In genomic region chr12:71017827-71018226, GRCm38 (mm10) we compare ENCODE assay signal across 11 mouse cellular contexts. TPM values are rescaled to one million over a fixed set of nuclear protein-coding genes. Genes with fewer than 3 reads are reported as not detected.
A peak's percentile ranks its signal among the peaks of the same experiment; 100 is the strongest.
DNase-seq lines count a peak whose midpoint lies in the region; ATAC-seq and TF ChIP-seq lines count a peak whose summit lies in the region.
"Had no signal": no experiment of that assay in that cellular context is flagged by ENCODE, and none has a peak within 500 bp of the region (broad histone marks: within the 10 kb centered on the region; RNA-seq: fewer than 3 reads in every experiment).

No protein-coding gene starts in this region.

- peak overlapping the region; percentile 98; the same call in 1 of the 2 replicates for H3K27ac ChIP-seq in gastrocnemius, adult 2 months
- H3K27ac ChIP-seq in lung, embryonic 15.5 days, result no peak overlapping the region
- no peak overlapping the region for H3K27ac ChIP-seq in hindbrain, embryonic 15.5 days (replicated peaks)
- H3K27ac ChIP-seq: layer of hippocampus, adult 2 months had no signal

- H3K4me3 ChIP-seq in gastrocnemius, adult 2 months, result peak overlapping the region; percentile 77
- H3K4me3 ChIP-seq in lung, embryonic 15.5 days, result peak overlapping the region; percentile 100
- 0 out of 2 replicates have a peak overlapping the region, but pooled peaks have one; percentile 79 for H3K4me3 ChIP-seq in hindbrain, embryonic 15.5 days
- peak overlapping the region; percentile 59 for H3K4me3 ChIP-seq in myocyte

- 0 out of 2 replicates have a peak overlapping the region, but pooled peaks have one; percentile 90 for H3K9ac ChIP-seq in lung, embryonic 15.5 days
- H3K9ac ChIP-seq in hindbrain, embryonic 15.5 days, result 0 out of 2 replicates have a peak overlapping the region, but pooled peaks have one; percentile 4

- no peaks in the 10 kb centered on the region for H3K9me3 ChIP-seq in lung, embryonic 15.5 days
- no peaks in the 10 kb centered on the region for H3K9me3 ChIP-seq in hindbrain, embryonic 15.5 days

- peaks cover 16% of the 10 kb centered on the region for H3K4me1 ChIP-seq in lung, embryonic 15.5 days
- H3K4me1 ChIP-seq in hindbrain, embryonic 15.5 days (replicated peaks), result peaks cover 25% of the 10 kb centered on the region

- no peak for ATAC-seq in lung, embryonic 15.5 days (ENCODE audit: borderline replicate concordance, extremely low read depth, low FRiP score, low TSS enrichment)
- ATAC-seq in hindbrain, embryonic 15.5 days (ENCODE audit: low FRiP score, low read depth), result no peak

- intact Hi-C loops in gastrocnemius, adult 2 months (cut with DNase I), result loop anchor here (5.0 kb wide), 2 partner anchors 34 to 119 kb away; partner anchors contain the start of genes 2700049A03Rik and Timm9

- 75% methylated on average over 10 of the region's 10 CpGs for WGBS in lung, embryonic 15.5 days
- 82% methylated on average over 10 of the region's 10 CpGs for WGBS in hindbrain, embryonic 15.5 days

- no peaks in the 10 kb centered on the region for H3K27me3 ChIP-seq in lung, embryonic 15.5 days
- no peaks in the 10 kb centered on the region for H3K27me3 ChIP-seq in hindbrain, embryonic 15.5 days
- no peaks in the 10 kb centered on the region for H3K27me3 ChIP-seq in myocyte (ENCODE audit: control insufficient read depth, insufficient read depth, insufficient read length)

- peaks cover 42% of the 10 kb centered on the region for H3K36me3 ChIP-seq in lung, embryonic 15.5 days
- H3K36me3 ChIP-seq in hindbrain, embryonic 15.5 days, result peaks cover 23% of the 10 kb centered on the region
- H3K36me3 ChIP-seq in myocyte (ENCODE audit: control insufficient read depth, insufficient read depth), result peaks cover 20% of the 10 kb centered on the region

- no peak overlapping the region for H3ac ChIP-seq in myocyte (ENCODE audit: control insufficient read depth, insufficient read length)

- DNase-seq in gastrocnemius, adult 2 months, result no peak
- no peak for DNase-seq in gastrocnemius, adult 18-20 months (ENCODE audit: low spot score)
- no peak for DNase-seq in lung, adult 18-20 months
- no peak for DNase-seq in cerebellum, postnatal 14 days
- no peak for DNase-seq in retina, embryonic 14.5 days (ENCODE audit: low spot score)
- DNase-seq: right cerebral cortex, postnatal 25 days; thymus, adult 2 months had no signal

- TF ChIP-seq CTCF in gastrocnemius, adult 2 months (IDR thresholded peaks at IDR 0.05), result no peak

- peaks cover 21% of the 10 kb centered on the region for H3K79me2 ChIP-seq in myocyte (ENCODE audit: control insufficient read depth, insufficient read depth)

- H3K4me2 ChIP-seq in lung, embryonic 15.5 days, result peak overlapping the region; percentile 63; the same call in 1 of the 2 replicates
- no peak overlapping the region; the same call in 1 of the 2 replicates for H3K4me2 ChIP-seq in hindbrain, embryonic 15.5 days
- H3K4me2 ChIP-seq in myocyte (ENCODE audit: low read depth), result peak overlapping the region; percentile 84

- TF ChIP-seq POLR2A in myocyte (IDR thresholded peaks at IDR 0.05; ENCODE audit: insufficient read length, low read depth), result no peak

TF ChIP-seq in myocyte, 11 proteins besides CTCF, POLR2A, EP300 and RAD21:
- TF ChIP-seq POLR2AphosphoS2 (IDR thresholded peaks at IDR 0.05; ENCODE audit: insufficient read length, low read depth) (no peak), MYOG (IDR thresholded peaks at IDR 0.05; ENCODE audit: control insufficient read depth in 1 of 3, insufficient read depth in 1 of 3, insufficient read length in 2 of 3, low read depth in 2 of 3) (no peak), SRF (IDR thresholded peaks at IDR 0.05; ENCODE audit: control insufficient read depth, insufficient read length, low read depth) (no peak), TCF3 (IDR thresholded peaks at IDR 0.05; ENCODE audit: insufficient read length, low read depth) (no peak), MAX (IDR thresholded peaks at IDR 0.05; ENCODE audit: low read depth) (no peak), CEBPB (IDR thresholded peaks at IDR 0.05; ENCODE audit: insufficient read depth, poor library complexity, severe bottlenecking) (no peak), USF1 (IDR thresholded peaks at IDR 0.05; ENCODE audit: low read depth) (no peak), TCF12 (IDR thresholded peaks at IDR 0.05; ENCODE audit: insufficient read depth, poor library complexity, severe bottlenecking) (no peak), E2F4 (IDR thresholded peaks at IDR 0.05; ENCODE audit: insufficient read depth) (no peak), MYOD1 (IDR thresholded peaks at IDR 0.05; ENCODE audit: control insufficient read depth in 1 of 3, insufficient read length in 2 of 3, low read depth in 2 of 3) (no peak), REST (IDR thresholded peaks at IDR 0.05; ENCODE audit: insufficient read depth, insufficient read length) (no peak)

RNA-seq across cellular contexts. Expression of gene Arid4a, which starts 2.0 kb away (rescaled TPM):
- 1 to 10 TPM; 8.7 to 9.0 TPM for total RNA-seq in gastrocnemius, adult 2 months (2021)
- 1 to 10 TPM; 8.9 to 9.0 TPM for total RNA-seq in gastrocnemius, adult 18-20 months (2021)
- polyA plus RNA-seq in lung, embryonic 15.5 days (2015; fragmentation: Nextera tagmentation; extraction: Ambion mirVana), result 39.6 and 39.8 TPM in 2 replicates
- 40.1 and 43.1 TPM in 2 replicates for polyA plus RNA-seq in hindbrain, embryonic 15.5 days (2015; fragmentation: Nextera tagmentation; extraction: Ambion mirVana)
- polyA plus RNA-seq in myocyte (2012; fragmentation: generic; extraction: Trizol), result 1.7 TPM

RNA-seq across cellular contexts. Expression of gene Psma3, which starts 43.4 kb away (rescaled TPM):
- total RNA-seq in gastrocnemius, adult 2 months (2021), result 100 to 1,000 TPM; 286 to 306 TPM
- total RNA-seq in gastrocnemius, adult 18-20 months (2021), result 100 to 1,000 TPM; 267 to 285 TPM
- 651 and 672 TPM in 2 replicates for polyA plus RNA-seq in lung, embryonic 15.5 days (2015; fragmentation: Nextera tagmentation; extraction: Ambion mirVana)
- 492 and 509 TPM in 2 replicates for polyA plus RNA-seq in hindbrain, embryonic 15.5 days (2015; fragmentation: Nextera tagmentation; extraction: Ambion mirVana)
- polyA plus RNA-seq in myocyte (2012; fragmentation: generic; extraction: Trizol), result 210 TPM

Comparison
In these comparisons a context has a peak if more than half of its experiments do, and no peak if none do; other contexts are left out.
1. RNA of gene Arid4a, which starts 2.0 kb away (polyA plus RNA-seq): 40.1 to 43.1 TPM in hindbrain, embryonic 15.5 days and 39.6 to 39.8 TPM in lung, embryonic 15.5 days; 1.7 TPM in myocyte (single experiment); every median in the first group is over 10 times any median in the second.
2. Peak in every context shown above with its lines, with median percentiles within 50 percentile points of each other: H3K4me3 ChIP-seq.